Mouse (Mus musculus): ENCODE data around the gene Olfr1462. TPM values are rescaled to one million over a fixed set of nuclear protein-coding genes. Genes with fewer than 3 reads are reported as not detected.

Olfr1462 gene
- total RNA-seq (2015; ENCODE audit: low replicate concordance) (not detected in 2 replicates), total RNA-seq (2017; ENCODE audit: low replicate concordance) (not detected in 2 replicates)

- ATAC-seq (replicated peaks; ENCODE audit: low FRiP score, poor library complexity, severe bottlenecking): no peak
These were observed at the start of gene Olfr1462 for GRCm38 (mm10) chr19:13185434-13185833. Olfr1462 (plus strand) TSS chr19:13185734.

- ATAC-seq (replicated peaks; ENCODE audit: low FRiP score, poor library complexity, severe bottlenecking): no peak
These were observed 36.1 kb upstream of the Olfr1462 start, which contains the start of gene Olfr1459 for GRCm38 (mm10) chr19:13149449-13149848. Olfr1459 (minus strand) TSS chr19:13149549.

GRCm38 (mm10) chr19:13162700-13163099, 22.8 kb upstream of the Olfr1462 start, which contains the start of gene Olfr1461:
Olfr1461 (plus strand) TSS chr19:13163000.
- ATAC-seq (replicated peaks; ENCODE audit: low FRiP score, poor library complexity, severe bottlenecking): no peak

GRCm38 (mm10) chr19:13221666-13222065, 36.1 kb downstream of the Olfr1462 start:
- ATAC-seq (replicated peaks; ENCODE audit: low FRiP score, poor library complexity, severe bottlenecking): no peak

GRCm38 (mm10) chr19:13231028-13231427, 45.5 kb downstream of the Olfr1462 start, which contains the start of gene Olfr1463:
Olfr1463 (plus strand) TSS chr19:13231328.
- ATAC-seq (replicated peaks; ENCODE audit: low FRiP score, poor library complexity, severe bottlenecking): no peak

Other genes starting within 250 kb of the Olfr1462 start
- not detected in 2 replicates for gene Olfr1450, start 235.5 kb upstream of the Olfr1462 start, total RNA-seq (2015; ENCODE audit: low replicate concordance)
- not detected in 2 replicates for gene Olfr1450, start 235.5 kb upstream of the Olfr1462 start, total RNA-seq (2017; ENCODE audit: low replicate concordance)
- not detected in 2 replicates for gene Olfr1451, start 190.7 kb upstream of the Olfr1462 start, total RNA-seq (2015; ENCODE audit: low replicate concordance)
- not detected in 2 replicates for gene Olfr1451, start 190.7 kb upstream of the Olfr1462 start, total RNA-seq (2017; ENCODE audit: low replicate concordance)
- gene Olfr1453, start 157.4 kb upstream of the Olfr1462 start, total RNA-seq (2015; ENCODE audit: low replicate concordance): not detected in 2 replicates
- not detected in 2 replicates for gene Olfr1453, start 157.4 kb upstream of the Olfr1462 start, total RNA-seq (2017; ENCODE audit: low replicate concordance)
- not detected in 2 replicates for gene Olfr1454, start 125.1 kb upstream of the Olfr1462 start, total RNA-seq (2015; ENCODE audit: low replicate concordance)
- gene Olfr1454, start 125.1 kb upstream of the Olfr1462 start, total RNA-seq (2017; ENCODE audit: low replicate concordance): not detected in 2 replicates
- not detected in 2 replicates for gene Olfr1457, start 87.8 kb upstream of the Olfr1462 start, total RNA-seq (2015; ENCODE audit: low replicate concordance)
- gene Olfr1457, start 87.8 kb upstream of the Olfr1462 start, total RNA-seq (2017; ENCODE audit: low replicate concordance): not detected in 2 replicates
- not detected in 2 replicates for gene Olfr1458, start 79.0 kb upstream of the Olfr1462 start, total RNA-seq (2015; ENCODE audit: low replicate concordance)
- not detected in 2 replicates for gene Olfr1458, start 79.0 kb upstream of the Olfr1462 start, total RNA-seq (2017; ENCODE audit: low replicate concordance)
- gene Olfr1459, start 36.2 kb upstream of the Olfr1462 start, total RNA-seq (2015; ENCODE audit: low replicate concordance): not detected in 2 replicates
- gene Olfr1459, start 36.2 kb upstream of the Olfr1462 start, total RNA-seq (2017; ENCODE audit: low replicate concordance): not detected in 2 replicates
- not detected in 2 replicates for gene Olfr1461, start 22.7 kb upstream of the Olfr1462 start, total RNA-seq (2015; ENCODE audit: low replicate concordance)
- gene Olfr1461, start 22.7 kb upstream of the Olfr1462 start, total RNA-seq (2017; ENCODE audit: low replicate concordance): not detected in 2 replicates
- not detected in 2 replicates for gene Olfr1463, start 45.6 kb downstream of the Olfr1462 start, total RNA-seq (2015; ENCODE audit: low replicate concordance)
- not detected in 2 replicates for gene Olfr1463, start 45.6 kb downstream of the Olfr1462 start, total RNA-seq (2017; ENCODE audit: low replicate concordance)
- not detected in 2 replicates for gene Olfr1465, start 129.8 kb downstream of the Olfr1462 start, total RNA-seq (2015; ENCODE audit: low replicate concordance)
- gene Olfr1465, start 129.8 kb downstream of the Olfr1462 start, total RNA-seq (2017; ENCODE audit: low replicate concordance): not detected in 2 replicates
- gene Olfr1466, start 153.1 kb downstream of the Olfr1462 start, total RNA-seq (2015; ENCODE audit: low replicate concordance): not detected in 2 replicates
- not detected in 2 replicates for gene Olfr1466, start 153.1 kb downstream of the Olfr1462 start, total RNA-seq (2017; ENCODE audit: low replicate concordance)
- not detected in 2 replicates for gene Olfr1467, start 176.5 kb downstream of the Olfr1462 start, total RNA-seq (2015; ENCODE audit: low replicate concordance)
- not detected in 2 replicates for gene Olfr1467, start 176.5 kb downstream of the Olfr1462 start, total RNA-seq (2017; ENCODE audit: low replicate concordance)
- gene Olfr1469, start 222.1 kb downstream of the Olfr1462 start, total RNA-seq (2015; ENCODE audit: low replicate concordance): not detected in 2 replicates
- not detected in 2 replicates for gene Olfr1469, start 222.1 kb downstream of the Olfr1462 start, total RNA-seq (2017; ENCODE audit: low replicate concordance)